Mouse (Mus musculus): ENCODE results near the gene Mpz. TPM values are rescaled to one million over a fixed set of nuclear protein-coding genes. Genes with fewer than 3 reads are reported as not detected.

The Mpz gene
- polyA plus RNA-seq, 1 experiment: 0.11 TPM

DNA sequence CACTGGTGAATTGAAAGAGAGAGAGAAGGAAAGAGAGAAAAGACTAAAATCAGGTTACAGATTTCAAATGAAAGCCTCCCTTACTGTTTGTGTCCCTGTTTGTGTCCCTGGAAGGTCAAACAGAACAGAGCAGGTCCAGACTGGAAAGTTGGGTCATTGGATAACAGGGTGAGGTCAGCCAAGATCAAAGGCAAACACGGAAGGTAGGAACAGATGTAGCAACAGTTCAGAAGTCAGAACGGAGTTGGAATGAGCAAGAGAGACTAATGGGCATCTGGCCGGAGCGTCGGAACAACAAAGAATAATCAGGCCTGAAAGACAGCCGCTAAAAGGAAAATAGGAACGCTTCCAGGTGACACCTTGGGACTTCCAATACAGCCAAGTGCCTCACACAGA, 53.7 kb downstream of the Mpz start:
- TF ChIP-seq MYOG (IDR thresholded peaks at IDR 0.05; ENCODE audit: control insufficient read depth, extremely low read depth, insufficient read length) (no peak), USF1 (IDR thresholded peaks at IDR 0.05; ENCODE audit: low read depth) (no peak), MAX (IDR thresholded peaks at IDR 0.05) (no peak), CTCF (IDR thresholded peaks at IDR 0.05; ENCODE audit: control insufficient read depth, insufficient read depth, insufficient read length) (no peak), CEBPB (IDR thresholded peaks at IDR 0.05; ENCODE audit: low read depth) (no peak), FOSL1 (IDR thresholded peaks at IDR 0.05; ENCODE audit: insufficient read depth, low read length, poor library complexity, severe bottlenecking) (no peak)
- H3K79me3 ChIP-seq (ENCODE audit: low read depth): no peaks in the 10 kb centered on the region
- H3K79me2 ChIP-seq (ENCODE audit: control insufficient read depth, insufficient read depth): no peaks in the 10 kb centered on the region
- no peaks in the 10 kb centered on the region for H3K27me3 ChIP-seq (ENCODE audit: control insufficient read depth, insufficient read depth, insufficient read length)
- H3ac ChIP-seq (ENCODE audit: control insufficient read depth, insufficient read length, low read depth): no peak overlapping the region
- H3K4me3 ChIP-seq (ENCODE audit: insufficient read depth, poor library complexity, severe bottlenecking): no peak overlapping the region
- no peaks in the 10 kb centered on the region for H3K36me3 ChIP-seq (ENCODE audit: control insufficient read depth, insufficient read depth)

GRCm38 (mm10) chr1:171205704-171206493, 55.4 kb downstream of the Mpz start:
- Histone ChIP-seq H3K79me2 (ENCODE audit: control insufficient read depth, insufficient read depth) (no peaks in the 10 kb centered on the region), H3K79me3 (ENCODE audit: low read depth) (no peaks in the 10 kb centered on the region), H3K27me3 (ENCODE audit: control insufficient read depth, insufficient read depth, insufficient read length) (no peaks in the 10 kb centered on the region), H3K36me3 (ENCODE audit: control insufficient read depth, insufficient read depth) (no peaks in the 10 kb centered on the region), H3K4me3 (ENCODE audit: insufficient read depth, poor library complexity, severe bottlenecking) (no peak overlapping the region), H3ac (ENCODE audit: control insufficient read depth, insufficient read length, low read depth) (no peak overlapping the region)
- TF ChIP-seq FOSL1 (IDR thresholded peaks at IDR 0.05; ENCODE audit: insufficient read depth, low read length, poor library complexity, severe bottlenecking) (no peak), MYOG (IDR thresholded peaks at IDR 0.05; ENCODE audit: control insufficient read depth, extremely low read depth, insufficient read length) (no peak), USF1 (IDR thresholded peaks at IDR 0.05; ENCODE audit: low read depth) (no peak), MAX (IDR thresholded peaks at IDR 0.05) (no peak), CEBPB (IDR thresholded peaks at IDR 0.05; ENCODE audit: low read depth) (no peak), CTCF (IDR thresholded peaks at IDR 0.05; ENCODE audit: control insufficient read depth, insufficient read depth, insufficient read length) (no peak), MYOD1 (IDR thresholded peaks at IDR 0.05; ENCODE audit: control insufficient read depth, insufficient read length, low read depth) (no peak)

DNA sequence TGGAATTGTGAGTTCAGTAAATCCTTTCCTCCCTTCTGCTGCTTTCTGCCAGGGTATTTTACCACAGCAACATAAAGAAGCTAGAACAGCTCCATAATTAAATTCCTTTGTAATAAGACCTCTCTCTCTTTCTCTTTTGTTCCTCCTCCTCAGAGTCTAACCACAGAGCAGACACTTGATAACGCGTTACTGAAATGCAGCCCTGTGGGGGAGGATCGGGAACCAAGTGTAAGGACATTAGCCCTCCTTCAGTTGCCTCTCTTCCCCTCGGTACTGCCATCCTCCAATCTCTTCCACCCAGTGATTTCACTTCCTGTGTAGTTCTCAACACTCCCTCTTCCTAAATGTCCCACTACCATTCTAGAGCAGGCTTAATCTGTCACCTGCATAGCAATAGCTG, 58.9 kb downstream of the Mpz start:
- H3K27me3 ChIP-seq (ENCODE audit: control insufficient read depth, insufficient read depth, insufficient read length): no peaks in the 10 kb centered on the region
- no peaks in the 10 kb centered on the region for H3K36me3 ChIP-seq (ENCODE audit: control insufficient read depth, insufficient read depth)
- H3K79me2 ChIP-seq (ENCODE audit: control insufficient read depth, insufficient read depth): no peaks in the 10 kb centered on the region
- TF ChIP-seq CTCF (IDR thresholded peaks at IDR 0.05; ENCODE audit: control insufficient read depth, insufficient read depth, insufficient read length): no peak
- TF ChIP-seq FOSL1 (IDR thresholded peaks at IDR 0.05; ENCODE audit: insufficient read depth, low read length, poor library complexity, severe bottlenecking): no peak
- TF ChIP-seq USF1 (IDR thresholded peaks at IDR 0.05; ENCODE audit: low read depth): no peak
- no peak for TF ChIP-seq MYOD1 (IDR thresholded peaks at IDR 0.05; ENCODE audit: control insufficient read depth, insufficient read length, low read depth)
- TF ChIP-seq MAX (IDR thresholded peaks at IDR 0.05): no peak
- no peak for TF ChIP-seq CEBPB (IDR thresholded peaks at IDR 0.05; ENCODE audit: low read depth)
- no peak for TF ChIP-seq MYOG (IDR thresholded peaks at IDR 0.05; ENCODE audit: control insufficient read depth, extremely low read depth, insufficient read length)
- H3K4me3 ChIP-seq (ENCODE audit: insufficient read depth, poor library complexity, severe bottlenecking): no peak overlapping the region
- H3K79me3 ChIP-seq (ENCODE audit: low read depth): no peaks in the 10 kb centered on the region
- H3ac ChIP-seq (ENCODE audit: control insufficient read depth, insufficient read length, low read depth): no peak overlapping the region

Other genes with a start within 250 kb of the Mpz start
- gene Fcrlb, start 237.8 kb upstream of the Mpz start, polyA plus RNA-seq (2012; fragmentation: generic; extraction: Trizol): not detected
- not detected for gene Fcrla, start 223.1 kb upstream of the Mpz start, polyA plus RNA-seq (2012; fragmentation: generic; extraction: Trizol)
- 0.06 TPM for gene Fcgr2b, start 174.2 kb upstream of the Mpz start, polyA plus RNA-seq (2012; fragmentation: generic; extraction: Trizol)
- gene Fcgr4, start 131.8 kb upstream of the Mpz start, polyA plus RNA-seq (2012; fragmentation: generic; extraction: Trizol): 1.0 TPM
- gene Fcgr3, start 85.8 kb upstream of the Mpz start, polyA plus RNA-seq (2012; fragmentation: generic; extraction: Trizol): not detected
- gene Cfap126, start 36.8 kb upstream of the Mpz start, polyA plus RNA-seq (2012; fragmentation: generic; extraction: Trizol): 0.39 TPM
- gene Sdhc, start 108 bp upstream of the Mpz start, polyA plus RNA-seq (2012; fragmentation: generic; extraction: Trizol): 147 TPM
- 0.13 TPM for gene Pcp4l1, start 45.6 kb downstream of the Mpz start, polyA plus RNA-seq (2012; fragmentation: generic; extraction: Trizol)
- gene Nr1i3, start 63.3 kb downstream of the Mpz start, polyA plus RNA-seq (2012; fragmentation: generic; extraction: Trizol): 0.04 TPM
- gene Tomm40l, start 71.8 kb downstream of the Mpz start, polyA plus RNA-seq (2012; fragmentation: generic; extraction: Trizol): 58.7 TPM
- gene Apoa2, start 74.3 kb downstream of the Mpz start, polyA plus RNA-seq (2012; fragmentation: generic; extraction: Trizol): not detected
- not detected for gene Fcer1g, start 83.7 kb downstream of the Mpz start, polyA plus RNA-seq (2012; fragmentation: generic; extraction: Trizol)
- gene Adamts4, start 99.7 kb downstream of the Mpz start, polyA plus RNA-seq (2012; fragmentation: generic; extraction: Trizol): 6.7 TPM
- 227 TPM for gene Ndufs2, start 100.7 kb downstream of the Mpz start, polyA plus RNA-seq (2012; fragmentation: generic; extraction: Trizol)
- gene B4galt3, start 119.6 kb downstream of the Mpz start, polyA plus RNA-seq (2012; fragmentation: generic; extraction: Trizol): 17.4 TPM
- 9.0 TPM for gene Ppox, start 130.5 kb downstream of the Mpz start, polyA plus RNA-seq (2012; fragmentation: generic; extraction: Trizol)
- 20.6 TPM for gene Usp21, start 137.3 kb downstream of the Mpz start, polyA plus RNA-seq (2012; fragmentation: generic; extraction: Trizol)
- gene Ufc1, start 144.3 kb downstream of the Mpz start, polyA plus RNA-seq (2012; fragmentation: generic; extraction: Trizol): 100 TPM
- 44.8 TPM for gene Dedd, start 178.4 kb downstream of the Mpz start, polyA plus RNA-seq (2012; fragmentation: generic; extraction: Trizol)
- gene Nit1, start 194.9 kb downstream of the Mpz start, polyA plus RNA-seq (2012; fragmentation: generic; extraction: Trizol): 19.5 TPM
- 90.9 TPM for gene Pfdn2, start 195.0 kb downstream of the Mpz start, polyA plus RNA-seq (2012; fragmentation: generic; extraction: Trizol)
- 0.05 TPM for gene Klhdc9, start 210.1 kb downstream of the Mpz start, polyA plus RNA-seq (2012; fragmentation: generic; extraction: Trizol)
- 0.06 TPM for gene Nectin4, start 219.4 kb downstream of the Mpz start, polyA plus RNA-seq (2012; fragmentation: generic; extraction: Trizol)
- gene Arhgap30, start 238.2 kb downstream of the Mpz start, polyA plus RNA-seq (2012; fragmentation: generic; extraction: Trizol): 0.05 TPM

Data from C2C12 (cell line).